Mouse (Mus musculus) mouse trophoblast stem cell (cell line): ENCODE measurements around the gene Atpif1.
"Not testable (repeated sequence)": the region's sequence is repeated elsewhere in the genome, so short reads cannot be mapped to it uniquely, and the experiment has no call there.

Experiments
- in situ Hi-C, 2 experiments: fragments of 300-500 bp; cut with MseI, MboI; formaldehyde crosslinking; loops; 2 replicates in 1 of 2; 3 replicates in 1 of 2; pipeline ENCODE4 v1.15.1; 2025

Gene Atpif1

GRCm38 (mm10) chr4:132532981-132533916, at the start of gene Atpif1:
Atpif1 (minus strand) TSS chr4:132533659.
- in situ Hi-C loops = no loop called here

GRCm38 (mm10) chr4:132574809-132575347, 41.4 kb upstream of the Atpif1 start:
- in situ Hi-C loops = no loop called here

- in situ Hi-C loops = no loop called here
Measured at GRCm38 (mm10) chr4:132573327-132573726, 39.9 kb upstream of the Atpif1 start.

- in situ Hi-C loops = no loop called here
Measured at GRCm38 (mm10) chr4:132571190-132571589, 37.7 kb upstream of the Atpif1 start.

GRCm38 (mm10) chr4:132569115-132569514, 35.7 kb upstream of the Atpif1 start:
- in situ Hi-C loops = no loop called here

- in situ Hi-C loops = no loop called here
Measured at GRCm38 (mm10) chr4:132567361-132567779, 33.9 kb upstream of the Atpif1 start.

GRCm38 (mm10) chr4:132565089-132565747, 31.8 kb upstream of the Atpif1 start:
- in situ Hi-C loops = no loop called here

- in situ Hi-C loops = no loop called here
Measured at GRCm38 (mm10) chr4:132563965-132564364, 30.5 kb upstream of the Atpif1 start, which contains the start of gene Ptafr. Ptafr (plus strand) TSS chr4:132564067.

GRCm38 (mm10) chr4:132563261-132563660, 29.8 kb upstream of the Atpif1 start:
- in situ Hi-C loops = no loop called here

GRCm38 (mm10) chr4:132555550-132555949, 22.1 kb upstream of the Atpif1 start:
- in situ Hi-C loops = not testable (repeated sequence)

GRCm38 (mm10) chr4:132554653-132555052, 21.2 kb upstream of the Atpif1 start:
- in situ Hi-C loops = no loop called here

- in situ Hi-C loops = no loop called here
Measured at GRCm38 (mm10) chr4:132554221-132554620, 20.8 kb upstream of the Atpif1 start.

- in situ Hi-C loops = no loop called here
Measured at GRCm38 (mm10) chr4:132545851-132546250, 12.4 kb upstream of the Atpif1 start.

GRCm38 (mm10) chr4:132542724-132543123, 9.3 kb upstream of the Atpif1 start:
- in situ Hi-C loops = no loop called here

GRCm38 (mm10) chr4:132541413-132541812, 8.0 kb upstream of the Atpif1 start:
- in situ Hi-C loops = no loop called here

- in situ Hi-C loops = no loop called here
Measured at GRCm38 (mm10) chr4:132539481-132539880, 6.0 kb upstream of the Atpif1 start.

- in situ Hi-C loops = no loop called here
Measured at GRCm38 (mm10) chr4:132535406-132536121, 2.1 kb upstream of the Atpif1 start, which contains the start of gene Dnajc8. Dnajc8 (plus strand) TSS chr4:132535550.

- in situ Hi-C loops = no loop called here
Measured at GRCm38 (mm10) chr4:132532496-132532895, 963 bp downstream of the Atpif1 start.

GRCm38 (mm10) chr4:132530033-132530804, 3.2 kb downstream of the Atpif1 start:
- in situ Hi-C loops = no loop called here

- in situ Hi-C loops = no loop called here
Measured at GRCm38 (mm10) chr4:132529344-132529743, 4.1 kb downstream of the Atpif1 start.
